Mouse (Mus musculus) megakaryocyte-erythroid progenitor cell, adult 5 weeks (primary cell): ENCODE measurements around the gene Rasal1. TPM values are rescaled to one million over a fixed set of nuclear protein-coding genes. Genes with fewer than 3 reads are reported as not detected.

Source experiments
- polyA plus RNA-seq: library from polyadenylated mRNA; stranded (reverse); fragments of >175 nt; gene quantifications from 2 replicates; pipeline ENCODE4 v1.2.3, GENCODE M21; 2012

Rasal1 gene
- polyA plus RNA-seq, result 0.73 and 1.3 TPM in 2 replicates

GRCm38 (mm10) chr5:120648569-120649373 is at the start of gene Rasal1:
Rasal1 (plus strand) TSS chr5:120648812.

GRCm38 (mm10) chr5:120612442-120612821 is 36.2 kb upstream of the Rasal1 start, which contains the start of the genes Rita1 and Ddx54:
Rita1 (minus strand) TSS chr5:120612589.
Ddx54 (plus strand) TSS chr5:120612739.

GRCm38 (mm10) chr5:120634131-120634530 is 14.5 kb upstream of the Rasal1 start, which contains the start of gene Cfap73:
Cfap73 (minus strand) TSS chr5:120634235.

GRCm38 (mm10) chr5:120711827-120712226 is 63.2 kb downstream of the Rasal1 start, which contains the start of gene Dtx1:
Dtx1 (minus strand) TSS chr5:120711927.

Other genes with a start within 250 kb of the Rasal1 start
- gene Lhx5, start 217.1 kb upstream of the Rasal1 start, polyA plus RNA-seq, result 0.03 TPM in 1 of 2 replicates, not detected in the other
- 42.5 and 78.6 TPM in 2 replicates for gene Sdsl, start 176.0 kb upstream of the Rasal1 start, polyA plus RNA-seq
- gene Sds, start 172.3 kb upstream of the Rasal1 start, polyA plus RNA-seq, result not detected in 2 replicates
- 32.3 and 36.9 TPM in 2 replicates for gene Plbd2, start 145.2 kb upstream of the Rasal1 start, polyA plus RNA-seq
- 19.7 and 32.6 TPM in 2 replicates for gene Slc8b1, start 137.6 kb upstream of the Rasal1 start, polyA plus RNA-seq
- 83.4 and 92.3 TPM in 2 replicates for gene Tpcn1, start 60.1 kb upstream of the Rasal1 start, polyA plus RNA-seq
- 2.7 and 4.1 TPM in 2 replicates for gene Iqcd, start 59.8 kb upstream of the Rasal1 start, polyA plus RNA-seq
- gene Rita1, start 36.2 kb upstream of the Rasal1 start, polyA plus RNA-seq, result 23.5 and 24.3 TPM in 2 replicates
- gene Ddx54, start 36.1 kb upstream of the Rasal1 start, polyA plus RNA-seq, result 111 and 152 TPM in 2 replicates
- not detected in 2 replicates for gene Cfap73, start 14.6 kb upstream of the Rasal1 start, polyA plus RNA-seq
- gene Dtx1, start 63.1 kb downstream of the Rasal1 start, polyA plus RNA-seq, result 0.38 and 1.0 TPM in 2 replicates
- 0.39 and 0.81 TPM in 2 replicates for gene Oas2, start 101.0 kb downstream of the Rasal1 start, polyA plus RNA-seq
- 6.6 and 10.7 TPM in 2 replicates for gene Oas3, start 128.8 kb downstream of the Rasal1 start, polyA plus RNA-seq
- gene Oas1e, start 146.7 kb downstream of the Rasal1 start, polyA plus RNA-seq, result not detected in 2 replicates
- 0.17 and 0.30 TPM in 2 replicates for gene Oas1c, start 163.7 kb downstream of the Rasal1 start, polyA plus RNA-seq
- gene Oas1f, start 198.6 kb downstream of the Rasal1 start, polyA plus RNA-seq, result not detected in 2 replicates
- not detected in 2 replicates for gene Oas1h, start 212.6 kb downstream of the Rasal1 start, polyA plus RNA-seq
- 2.8 and 5.4 TPM in 2 replicates for gene Oas1g, start 238.8 kb downstream of the Rasal1 start, polyA plus RNA-seq